13 mouse cellular contexts compared by ENCODE assay signal in genomic region chrX:150960702-150961101, GRCm38 (mm10). TPM values are rescaled to one million over a fixed set of nuclear protein-coding genes. Genes with fewer than 3 reads are reported as not detected.
DNase-seq lines count a peak whose midpoint lies in the region; ATAC-seq and TF ChIP-seq lines count a peak whose summit lies in the region.
"Had no signal": no experiment of that assay in that cellular context is flagged by ENCODE, and none has a peak within 500 bp of the region (broad histone marks: within the 10 kb centered on the region; RNA-seq: fewer than 3 reads in every experiment).

No protein-coding gene starts in this region.

- no peaks in the 10 kb centered on the region for H3K79me2 ChIP-seq in liver, adult 2 months (ENCODE audit: control insufficient read depth, insufficient read depth, low read length)
- H3K79me2 ChIP-seq in CH12.LX (replicated peaks; ENCODE audit: control insufficient read depth, extremely low read depth, insufficient read depth, poor library complexity, severe bottlenecking) = no peaks in the 10 kb centered on the region

- no peak for TF ChIP-seq EP300 in CH12.LX (IDR thresholded peaks at IDR 0.05; ENCODE audit: low read length)

- intact Hi-C loops in left cerebral cortex, postnatal 4 days (cut with DNase I) = no loop called here

- no peak overlapping the region for H3K4me3 ChIP-seq in embryonic facial prominence, embryonic 14.5 days (ENCODE audit: low read depth, low read length)
- no peak overlapping the region for H3K4me3 ChIP-seq in embryonic facial prominence, embryonic 10.5 days
- no peak overlapping the region for H3K4me3 ChIP-seq in liver, adult 2 months (ENCODE audit: insufficient read depth, low read depth, low read length)
- H3K4me3 ChIP-seq in liver, embryonic 12.5 days = no peak overlapping the region
- no peak overlapping the region for H3K4me3 ChIP-seq in CH12.LX (replicated peaks in 1 of 3; ENCODE audit: low read depth in 2 of 3, low read length in 2 of 3, poor library complexity in 1 of 3)
- H3K4me3 ChIP-seq: forebrain, embryonic 13.5 days; limb, embryonic 15.5 days; midbrain, embryonic 15.5 days had no signal

- H3K27ac ChIP-seq in embryonic facial prominence, embryonic 14.5 days (replicated peaks; ENCODE audit: low read depth, low read length) = no peak overlapping the region
- no peak overlapping the region for H3K27ac ChIP-seq in embryonic facial prominence, embryonic 10.5 days (replicated peaks)
- H3K27ac ChIP-seq in liver, adult 2 months (replicated peaks; ENCODE audit: insufficient read depth, low read depth, low read length) = no peak overlapping the region
- no peak overlapping the region for H3K27ac ChIP-seq in liver, embryonic 12.5 days
- no peak overlapping the region for H3K27ac ChIP-seq in CH12.LX (ENCODE audit: insufficient read depth, low read depth)
- H3K27ac ChIP-seq: forebrain, embryonic 13.5 days; limb, embryonic 15.5 days; midbrain, embryonic 15.5 days had no signal

- 65% methylated on average over 5 of the region's 5 CpGs for WGBS in embryonic facial prominence, embryonic 14.5 days
- WGBS in embryonic facial prominence, embryonic 10.5 days = 64% methylated on average over 5 of the region's 5 CpGs
- 63% methylated on average over 5 of the region's 5 CpGs for WGBS in liver, adult 2 months
- 60% methylated on average over 5 of the region's 5 CpGs for WGBS in liver, embryonic 12.5 days (ENCODE audit: insufficient replicate concordance)

- peak; percentile 31; the same call in 1 of the 2 replicates for TF ChIP-seq CTCF in liver, adult 2 months (IDR thresholded peaks at IDR 0.05; ENCODE audit: low read depth, low read length)
- peak in 1 of 2 experiments; percentile 63; a peak in 2 of 4 replicates for TF ChIP-seq CTCF in CH12.LX (conservative IDR thresholded peaks at IDR 0.05 in 1 of 2, IDR thresholded peaks at IDR 0.05 in 1 of 2; ENCODE audit: low read depth in 2 of 2, low read length in 2 of 2)

- TF ChIP-seq POLR2A in liver, adult 2 months (IDR thresholded peaks at IDR 0.05; ENCODE audit: extremely low read depth, insufficient read depth, low read length) = no peak
- TF ChIP-seq POLR2A in CH12.LX (IDR thresholded peaks at IDR 0.05; ENCODE audit: low read depth, low read length) = no peak

- in situ Hi-C loops in CH12.LX (cut with MboI; ENCODE audit: low pct_ligation_motif_present, low pct_unique_long_range_greater_than_20kb, low sequenced_read_pairs) = loop anchor here (10.0 kb wide), 1 partner anchor 154 kb away; no protein-coding TSS in a partner anchor

- H3K27me3 ChIP-seq in embryonic facial prominence, embryonic 14.5 days (replicated peaks; ENCODE audit: control insufficient read depth, insufficient read depth, low read length) = 0 out of 2 replicates have a peak, but pooled peaks cover 4% of the 10 kb centered on the region
- peaks cover 18% of the 10 kb centered on the region for H3K27me3 ChIP-seq in embryonic facial prominence, embryonic 10.5 days (replicated peaks; ENCODE audit: low read depth, poor library complexity, severe bottlenecking)
- no peaks in the 10 kb centered on the region for H3K27me3 ChIP-seq in liver, adult 2 months (ENCODE audit: control insufficient read depth, insufficient read depth, low read length)
- no peaks in the 10 kb centered on the region for H3K27me3 ChIP-seq in liver, embryonic 12.5 days (replicated peaks)
- H3K27me3 ChIP-seq in CH12.LX (replicated peaks) = no peaks in the 10 kb centered on the region
- H3K27me3 ChIP-seq: forebrain, embryonic 13.5 days; midbrain, embryonic 15.5 days had no signal

- no peaks in the 10 kb centered on the region for H3K36me3 ChIP-seq in embryonic facial prominence, embryonic 14.5 days (ENCODE audit: control insufficient read depth, insufficient read depth, low read length)
- H3K36me3 ChIP-seq in embryonic facial prominence, embryonic 10.5 days (replicated peaks) = no peaks in the 10 kb centered on the region
- H3K36me3 ChIP-seq in liver, adult 2 months (ENCODE audit: control insufficient read depth, insufficient read depth, low read length) = no peaks in the 10 kb centered on the region
- H3K36me3 ChIP-seq in liver, embryonic 12.5 days = no peaks in the 10 kb centered on the region
- no peaks in the 10 kb centered on the region for H3K36me3 ChIP-seq in CH12.LX (replicated peaks in 1 of 2; ENCODE audit: control insufficient read depth in 1 of 2, insufficient read depth in 1 of 2, low read length in 1 of 2)
- H3K36me3 ChIP-seq: limb, embryonic 15.5 days; midbrain, embryonic 15.5 days had no signal

- H3K9ac ChIP-seq in embryonic facial prominence, embryonic 14.5 days (ENCODE audit: low read depth, low read length) = no peak overlapping the region
- no peak overlapping the region for H3K9ac ChIP-seq in liver, adult 2 months (ENCODE audit: low read depth, low read length)
- no peak overlapping the region for H3K9ac ChIP-seq in liver, embryonic 12.5 days
- H3K9ac ChIP-seq in CH12.LX (ENCODE audit: insufficient read depth, low read depth) = no peak overlapping the region
- H3K9ac ChIP-seq: forebrain, embryonic 13.5 days; limb, embryonic 15.5 days; midbrain, embryonic 15.5 days had no signal

- no peak overlapping the region for H3K4me2 ChIP-seq in embryonic facial prominence, embryonic 14.5 days (ENCODE audit: low read depth, low read length)
- H3K4me2 ChIP-seq in liver, embryonic 12.5 days = no peak overlapping the region
- no peak overlapping the region for H3K4me2 ChIP-seq in CH12.LX (ENCODE audit: insufficient read depth, low read depth, poor library complexity, severe bottlenecking)
- H3K4me2 ChIP-seq: forebrain, embryonic 13.5 days; limb, embryonic 15.5 days; midbrain, embryonic 15.5 days had no signal

- dilution Hi-C loops in CH12.LX (cut with MboI; ENCODE audit: extremely low pct_ligation_motif_present, extremely low pct_unique_long_range_greater_than_20kb, low sequenced_read_pairs) = no loop called here

- no peaks in the 10 kb centered on the region for H3K4me1 ChIP-seq in embryonic facial prominence, embryonic 14.5 days (ENCODE audit: control insufficient read depth, insufficient read depth, low read length)
- no peaks in the 10 kb centered on the region for H3K4me1 ChIP-seq in embryonic facial prominence, embryonic 10.5 days
- no peaks in the 10 kb centered on the region for H3K4me1 ChIP-seq in liver, adult 2 months (ENCODE audit: control insufficient read depth, insufficient read depth, low read length)
- H3K4me1 ChIP-seq in liver, embryonic 12.5 days = 0 out of 2 replicates have a peak, but pooled peaks cover 4% of the 10 kb centered on the region
- H3K4me1 ChIP-seq in CH12.LX (ENCODE audit: control insufficient read depth in 1 of 2, insufficient read depth in 2 of 2) = no peaks in the 10 kb centered on the region
- H3K4me1 ChIP-seq: forebrain, embryonic 13.5 days; limb, embryonic 15.5 days; midbrain, embryonic 15.5 days had no signal

- TF ChIP-seq RAD21 in CH12.LX (IDR thresholded peaks at IDR 0.05; ENCODE audit: low read depth, low read length) = peak; percentile 22

- peak; percentile 12 for DNase-seq in embryonic facial prominence, embryonic 14.5 days (ENCODE audit: low spot score)
- no peak for DNase-seq in embryonic facial prominence, embryonic 10.5 days (ENCODE audit: low spot score)
- DNase-seq in liver, adult 2 months (ENCODE audit: extremely low read depth, low read depth, low spot score) = no peak
- peak; percentile 19 for DNase-seq in CH12.LX (ENCODE audit: extremely low read depth)
- DNase-seq in spleen, postnatal 10 days (ENCODE audit: low spot score in 2 of 2) = no peak
- DNase-seq in left cerebral cortex, postnatal 4 days = no peak
- DNase-seq: heart, adult 11 months; heart, postnatal 36 days had no signal

- ATAC-seq in embryonic facial prominence, embryonic 14.5 days (ENCODE audit: low read depth) = no peak
- ATAC-seq in liver, embryonic 12.5 days = no peak
- ATAC-seq in granulocyte monocyte progenitor cell, adult 5-6 weeks (replicated peaks; ENCODE audit: poor library complexity, severe bottlenecking) = peak; percentile 41; the same call in 1 of the 2 replicates
- ATAC-seq: forebrain, embryonic 13.5 days; midbrain, embryonic 15.5 days had no signal

- no peaks in the 10 kb centered on the region for H3K9me3 ChIP-seq in embryonic facial prominence, embryonic 14.5 days (ENCODE audit: control insufficient read depth, low read length)
- H3K9me3 ChIP-seq in embryonic facial prominence, embryonic 10.5 days = no peaks in the 10 kb centered on the region
- no peaks in the 10 kb centered on the region for H3K9me3 ChIP-seq in liver, embryonic 12.5 days (replicated peaks)
- H3K9me3 ChIP-seq in CH12.LX (replicated peaks; ENCODE audit: low read length) = no peaks in the 10 kb centered on the region
- H3K9me3 ChIP-seq: forebrain, embryonic 13.5 days; limb, embryonic 15.5 days; midbrain, embryonic 15.5 days had no signal

TF ChIP-seq in CH12.LX, 34 proteins besides CTCF, POLR2A, EP300 and RAD21:
- TF ChIP-seq SMC3 (IDR thresholded peaks at IDR 0.05; ENCODE audit: low read depth, low read length) = peak; percentile 48
- TF ChIP-seq KAT2A (IDR thresholded peaks at IDR 0.05; ENCODE audit: insufficient replicate concordance, low read length) = no peak

RNA-seq across cellular contexts. Expression of gene Gnl3l, which starts 56.4 kb away (rescaled TPM):
- 24.0 and 24.7 TPM in 2 replicates for polyA plus RNA-seq in embryonic facial prominence, embryonic 14.5 days (2014; fragmentation: Nextera tagmentation; extraction: Ambion mirVana)
- polyA plus RNA-seq in embryonic facial prominence, embryonic 10.5 days (2016; fragmentation: Nextera tagmentation; extraction: Ambion mirVana) = 39.9 and 42.3 TPM in 2 replicates
- 12.5 and 13.2 TPM in 2 replicates for total RNA-seq in liver, adult 2 months (2014; rRNA removed)
- 4.1 and 4.3 TPM in 2 replicates for polyA plus RNA-seq in liver, adult 2 months (2012; rRNA removed)
- 21.2 and 21.3 TPM in 2 replicates for polyA plus RNA-seq in liver, embryonic 12.5 days (2016; fragmentation: Nextera tagmentation; extraction: Ambion mirVana)
- total RNA-seq in CH12.LX (2012; rRNA removed) = 32.3 and 41.0 TPM in 2 replicates
- total RNA-seq in CH12.LX (2014; rRNA removed) = 63.8 and 66.2 TPM in 2 replicates
- polyA plus RNA-seq in CH12.LX (2012; ENCODE audit: insufficient read length, low read depth) = 38.4 and 39.9 TPM in 2 replicates
- total RNA-seq in granulocyte monocyte progenitor cell, adult 5-6 weeks (2014; fragmentation: Nextera tagmentation) = 37.0 and 55.5 TPM in 2 replicates
- 46.9 and 47.9 TPM in 2 replicates for total RNA-seq in granulocyte monocyte progenitor cell, adult 5-6 weeks (2017)
- 100 to 1,000 TPM; 174 to 191 TPM for total RNA-seq in left cerebral cortex, postnatal 4 days (2021)

Comparison
In these comparisons a context has a peak if more than half of its experiments do, and no peak if none do; other contexts are left out.
1. DNase-seq: peak in embryonic facial prominence, embryonic 14.5 days (single experiment) and CH12.LX (single experiment); none in embryonic facial prominence, embryonic 10.5 days (single experiment), liver, adult 2 months (single experiment), spleen, postnatal 10 days (0 of 2) and left cerebral cortex, postnatal 4 days (single experiment).